Mouse (Mus musculus): ENCODE data around the gene Ush2a. TPM values are rescaled to one million over a fixed set of nuclear protein-coding genes. Genes with fewer than 3 reads are reported as not detected.

The Ush2a gene
- polyA plus RNA-seq, 1 experiment from 2014 or later = not detected

GRCm38 (mm10) chr1:189007239-189007979, 745.6 kb downstream of the Ush2a start, which contains the start of gene Kctd3:
TSS of gene Kctd3 (minus strand) at chr1:189007841.
- H3K36me3 ChIP-seq (ENCODE audit: inconsistent target) = no peaks in the 10 kb centered on the region
- WGBS (ENCODE audit: missing documents) = under 1% methylated on average over 68 of the region's 74 CpGs
- peaks cover 49% of the 10 kb centered on the region for H3K79me2 ChIP-seq (ENCODE audit: inconsistent target)
- H3K27ac ChIP-seq = no peak within 1 kb of the TSS
- H3K4me3 ChIP-seq (ENCODE audit: inconsistent target) = peak within 1 kb of the TSS; percentile 60

GRCm38 (mm10) chr1:189007980-189008324, 746.1 kb downstream of the Ush2a start:
- Histone ChIP-seq H3K27ac (no peak overlapping the region), H3K4me3 (ENCODE audit: inconsistent target) (no peak overlapping the region; the same call in 1 of the 2 replicates), H3K79me2 (ENCODE audit: inconsistent target) (peaks cover 44% of the 10 kb centered on the region), H3K36me3 (ENCODE audit: inconsistent target) (no peaks in the 10 kb centered on the region)
- 57% methylated on average over 7 of the region's 7 CpGs for WGBS (ENCODE audit: missing documents)

DNA sequence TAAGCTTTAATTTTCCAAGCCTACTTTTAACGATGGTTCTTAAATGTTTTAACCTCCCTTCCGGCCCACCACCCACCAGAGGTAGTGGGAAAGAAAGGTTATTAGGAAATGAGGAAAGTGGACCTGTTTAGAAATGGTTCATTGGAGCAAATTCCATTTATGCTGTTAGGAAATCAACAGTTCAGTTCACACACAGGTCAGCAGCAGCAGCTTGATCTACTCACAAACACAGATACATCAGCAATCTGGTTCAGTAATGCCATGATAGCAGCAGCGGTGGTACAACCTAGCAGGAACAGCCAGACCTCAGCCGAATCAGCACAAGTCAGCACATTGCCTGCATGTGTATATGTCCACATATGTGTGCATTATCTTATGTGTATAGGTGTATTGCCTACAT, 748.8 kb downstream of the Ush2a start:
- Histone ChIP-seq H3K27ac (no peak overlapping the region), H3K79me2 (ENCODE audit: inconsistent target) (peaks cover 16% of the 10 kb centered on the region), H3K36me3 (ENCODE audit: inconsistent target) (no peaks in the 10 kb centered on the region), H3K4me3 (ENCODE audit: inconsistent target) (no peak overlapping the region)
- 87% methylated on average over 4 of the region's 4 CpGs for WGBS (ENCODE audit: missing documents)

- WGBS (ENCODE audit: missing documents) = 19% methylated on average over 14 of the region's 16 CpGs
- Histone ChIP-seq H3K27ac (no peak overlapping the region), H3K36me3 (ENCODE audit: inconsistent target) (no peaks in the 10 kb centered on the region), H3K4me3 (ENCODE audit: inconsistent target) (no peak overlapping the region), H3K79me2 (ENCODE audit: inconsistent target) (no peaks in the 10 kb centered on the region)
Observed at GRCm38 (mm10) chr1:189012846-189013586, 751.2 kb downstream of the Ush2a start.

DNA sequence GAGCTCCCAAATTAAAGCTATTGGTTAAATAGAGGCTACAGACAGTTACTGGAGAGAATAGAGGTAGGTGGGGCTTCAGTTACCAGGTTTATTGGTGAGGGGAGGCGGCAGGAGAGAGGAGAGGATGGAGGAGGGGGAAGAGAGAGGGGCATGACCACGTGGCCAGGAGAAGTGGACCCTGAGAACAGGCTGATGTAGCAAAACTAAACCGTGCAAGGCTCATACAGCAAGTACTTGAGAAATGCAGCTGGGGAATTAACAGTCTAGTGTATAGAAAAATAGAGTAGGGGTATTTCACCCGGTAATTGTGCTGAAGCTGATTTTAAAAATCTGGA, 751.7 kb downstream of the Ush2a start:
- Histone ChIP-seq H3K36me3 (ENCODE audit: inconsistent target) (no peaks in the 10 kb centered on the region), H3K27ac (no peak overlapping the region), H3K79me2 (ENCODE audit: inconsistent target) (no peaks in the 10 kb centered on the region), H3K4me3 (ENCODE audit: inconsistent target) (no peak overlapping the region)
- 20% methylated on average over 4 of the region's 4 CpGs for WGBS (ENCODE audit: missing documents)

Measured in macrophage (primary cell).